Comparison of ENCODE assay signal across 28 mouse cellular contexts in genomic region chr1:181623149-181623680, GRCm38 (mm10). TPM values are rescaled to one million over a fixed set of nuclear protein-coding genes. Genes with fewer than 3 reads are reported as not detected.
DNase-seq lines count a peak whose midpoint lies in the region; ATAC-seq and TF ChIP-seq lines count a peak whose summit lies in the region.
"Had no signal": no experiment of that assay in that cellular context is flagged by ENCODE, and none has a peak within 500 bp of the region (broad histone marks: within the 10 kb centered on the region; RNA-seq: fewer than 3 reads in every experiment).

No protein-coding gene starts in this region.

- no peak overlapping the region for H3K4me2 ChIP-seq in embryonic facial prominence, embryonic 14.5 days (ENCODE audit: low read depth, low read length)
- H3K4me2 ChIP-seq in intestine, postnatal 0 days (replicated peaks; ENCODE audit: low read depth), result no peak overlapping the region
- H3K4me2 ChIP-seq in forebrain, postnatal 0 days (ENCODE audit: low read depth), result no peak overlapping the region
- H3K4me2 ChIP-seq: heart, embryonic 13.5 days; hindbrain, embryonic 12.5 days; limb, embryonic 13.5 days; liver, embryonic 12.5 days; lung, embryonic 14.5 days; neural tube, embryonic 15.5 days had no signal

- no peak for ATAC-seq in embryonic facial prominence, embryonic 14.5 days (ENCODE audit: low read depth)
- peak; percentile 51; the same call in 1 of the 2 replicates for ATAC-seq in intestine, postnatal 0 days
- ATAC-seq in activated CD4-positive, CD25-positive, alpha-beta regulatory T cell, adult 4 months, result no peak
- ATAC-seq in forebrain, postnatal 0 days, result no peak
- ATAC-seq: forebrain, embryonic 16.5 days; liver, embryonic 12.5 days; midbrain, embryonic 16.5 days had no signal

- H3K9ac ChIP-seq in embryonic facial prominence, embryonic 14.5 days (ENCODE audit: low read depth, low read length), result no peak overlapping the region
- H3K9ac ChIP-seq in intestine, postnatal 0 days (ENCODE audit: low read depth, low read length), result no peak overlapping the region
- no peak overlapping the region for H3K9ac ChIP-seq in forebrain, postnatal 0 days
- H3K9ac ChIP-seq: heart, embryonic 13.5 days; hindbrain, embryonic 12.5 days; limb, embryonic 13.5 days; liver, embryonic 12.5 days; lung, embryonic 14.5 days; neural tube, embryonic 15.5 days had no signal

- peak; percentile 41 for DNase-seq in embryonic facial prominence, embryonic 14.5 days (ENCODE audit: low spot score)
- DNase-seq in embryonic facial prominence, embryonic 10.5 days (ENCODE audit: low spot score), result no peak
- peak; percentile 4 for DNase-seq in urinary bladder, postnatal 25 days (ENCODE audit: low spot score)
- no peak for DNase-seq in urinary bladder, postnatal 4 days (ENCODE audit: low spot score in 2 of 2)
- no peak for DNase-seq in forebrain, postnatal 0 days
- DNase-seq: adrenal gland, postnatal 25 days; cerebellum, adult 8-10 months; cerebellum, postnatal 36 days; gastrocnemius, postnatal 14 days; heart, adult 2 months; kidney, postnatal 36 days; lung, embryonic 14.5 days; lung, postnatal 4 days; right cerebral cortex, adult 18-20 months; thymus, adult 2 months; thymus, postnatal 4 days had no signal

- no peaks in the 10 kb centered on the region for H3K36me3 ChIP-seq in embryonic facial prominence, embryonic 14.5 days (ENCODE audit: control insufficient read depth, insufficient read depth, low read length)
- no peaks in the 10 kb centered on the region for H3K36me3 ChIP-seq in embryonic facial prominence, embryonic 10.5 days (replicated peaks)
- no peaks in the 10 kb centered on the region for H3K36me3 ChIP-seq in intestine, postnatal 0 days (ENCODE audit: control insufficient read depth, insufficient read depth)
- H3K36me3 ChIP-seq in forebrain, postnatal 0 days (ENCODE audit: insufficient read depth), result no peaks in the 10 kb centered on the region
- H3K36me3 ChIP-seq: G1E; heart, embryonic 13.5 days; hindbrain, embryonic 12.5 days; limb, embryonic 13.5 days; liver, embryonic 12.5 days; neural tube, embryonic 15.5 days had no signal

- 0 out of 2 replicates have a peak, but pooled peaks cover 2% of the 10 kb centered on the region for H3K4me1 ChIP-seq in embryonic facial prominence, embryonic 14.5 days (ENCODE audit: control insufficient read depth, insufficient read depth, low read length)
- peaks cover 2% of the 10 kb centered on the region; the same call in 1 of the 2 replicates for H3K4me1 ChIP-seq in embryonic facial prominence, embryonic 10.5 days
- H3K4me1 ChIP-seq in intestine, postnatal 0 days (replicated peaks; ENCODE audit: control insufficient read depth, insufficient read depth, low read length), result no peaks in the 10 kb centered on the region
- no peaks in the 10 kb centered on the region for H3K4me1 ChIP-seq in forebrain, postnatal 0 days (ENCODE audit: insufficient read depth)
- H3K4me1 ChIP-seq: hindbrain, embryonic 12.5 days; liver, embryonic 12.5 days; neural tube, embryonic 15.5 days had no signal

- no peak overlapping the region for H3K27ac ChIP-seq in embryonic facial prominence, embryonic 14.5 days (replicated peaks; ENCODE audit: low read depth, low read length)
- no peak overlapping the region for H3K27ac ChIP-seq in embryonic facial prominence, embryonic 10.5 days (replicated peaks)
- no peak overlapping the region for H3K27ac ChIP-seq in intestine, postnatal 0 days (ENCODE audit: low read depth, low read length)
- H3K27ac ChIP-seq in forebrain, postnatal 0 days (ENCODE audit: low read depth, low read length), result no peak overlapping the region
- H3K27ac ChIP-seq: heart, adult 2 months; heart, embryonic 13.5 days; hindbrain, embryonic 12.5 days; limb, embryonic 13.5 days; liver, embryonic 12.5 days; neural tube, embryonic 15.5 days had no signal

- no peak overlapping the region for H3K4me3 ChIP-seq in embryonic facial prominence, embryonic 14.5 days (ENCODE audit: low read depth, low read length)
- no peak overlapping the region for H3K4me3 ChIP-seq in embryonic facial prominence, embryonic 10.5 days
- H3K4me3 ChIP-seq in intestine, postnatal 0 days (ENCODE audit: low read depth, low read length), result no peak overlapping the region
- no peak overlapping the region for H3K4me3 ChIP-seq in forebrain, postnatal 0 days (ENCODE audit: low read depth, low read length)
- H3K4me3 ChIP-seq: heart, adult 2 months; heart, embryonic 13.5 days; hindbrain, embryonic 12.5 days; limb, embryonic 13.5 days; liver, embryonic 12.5 days; myocyte; neural tube, embryonic 15.5 days had no signal

- H3K9me3 ChIP-seq in embryonic facial prominence, embryonic 14.5 days (ENCODE audit: control insufficient read depth, low read length), result no peaks in the 10 kb centered on the region
- no peaks in the 10 kb centered on the region for H3K9me3 ChIP-seq in embryonic facial prominence, embryonic 10.5 days
- H3K9me3 ChIP-seq in intestine, postnatal 0 days (ENCODE audit: control insufficient read depth), result no peaks in the 10 kb centered on the region
- no peaks in the 10 kb centered on the region for H3K9me3 ChIP-seq in forebrain, postnatal 0 days (ENCODE audit: low read length)
- H3K9me3 ChIP-seq: G1E; heart, embryonic 13.5 days; hindbrain, embryonic 12.5 days; limb, embryonic 13.5 days; liver, embryonic 12.5 days; neural tube, embryonic 15.5 days had no signal

- 56% methylated on average over 6 of the region's 6 CpGs for WGBS in embryonic facial prominence, embryonic 14.5 days
- 62% methylated on average over 6 of the region's 6 CpGs for WGBS in embryonic facial prominence, embryonic 10.5 days
- 36% methylated on average over 6 of the region's 6 CpGs for WGBS in intestine, postnatal 0 days
- 50% methylated on average over 6 of the region's 6 CpGs for WGBS in forebrain, postnatal 0 days

- no peak for TF ChIP-seq CTCF in intestine, postnatal 0 days (IDR thresholded peaks at IDR 0.05; ENCODE audit: low read depth)
- TF ChIP-seq CTCF in forebrain, postnatal 0 days (IDR thresholded peaks at IDR 0.05; ENCODE audit: low read depth), result no peak

- no peaks in the 10 kb centered on the region for H3K27me3 ChIP-seq in embryonic facial prominence, embryonic 14.5 days (replicated peaks; ENCODE audit: control insufficient read depth, insufficient read depth, low read length)
- H3K27me3 ChIP-seq in embryonic facial prominence, embryonic 10.5 days (replicated peaks; ENCODE audit: low read depth, poor library complexity, severe bottlenecking), result no peaks in the 10 kb centered on the region
- H3K27me3 ChIP-seq in intestine, postnatal 0 days (replicated peaks; ENCODE audit: control insufficient read depth, insufficient read depth, low read length), result peaks cover 2% of the 10 kb centered on the region; the same call in 1 of the 2 replicates
- H3K27me3 ChIP-seq in forebrain, postnatal 0 days (ENCODE audit: insufficient read depth, low read length), result no peaks in the 10 kb centered on the region
- H3K27me3 ChIP-seq: heart, embryonic 13.5 days; hindbrain, embryonic 12.5 days; liver, embryonic 12.5 days; neural tube, embryonic 15.5 days had no signal

RNA-seq across cellular contexts. Expression of gene Dnah14, which starts 46.9 kb away (rescaled TPM):
- 1.7 and 1.8 TPM in 2 replicates for polyA plus RNA-seq in embryonic facial prominence, embryonic 14.5 days (2014; fragmentation: Nextera tagmentation; extraction: Ambion mirVana)
- 1.7 and 1.8 TPM in 2 replicates for polyA plus RNA-seq in embryonic facial prominence, embryonic 10.5 days (2016; fragmentation: Nextera tagmentation; extraction: Ambion mirVana)
- polyA plus RNA-seq in intestine, postnatal 0 days (2015; fragmentation: Nextera tagmentation; extraction: Ambion mirVana), result 1.1 and 1.2 TPM in 2 replicates
- polyA plus RNA-seq in activated CD4-positive, CD25-positive, alpha-beta regulatory T cell, adult 4 months (2017; shearing (Covaris generic)), result 1 to 10 TPM; 3.2 to 4.8 TPM
- 0.10 and 0.69 TPM in 2 replicates for total RNA-seq in forebrain, postnatal 0 days (2014; rRNA removed)
- 0.24 and 0.68 TPM in 2 replicates for polyA plus RNA-seq in forebrain, postnatal 0 days (2015; fragmentation: Nextera tagmentation; extraction: Ambion mirVana)
- total RNA-seq: heart, adult 2 months; heart, postnatal 25 days had no signal
- polyA plus RNA-seq: G1E; heart, adult 2 months had no signal

Comparison
In these comparisons a context has a peak if more than half of its experiments do, and no peak if none do; other contexts are left out.
1. DNase-seq: peak in embryonic facial prominence, embryonic 14.5 days (single experiment) and urinary bladder, postnatal 25 days (single experiment); none in embryonic facial prominence, embryonic 10.5 days (single experiment), urinary bladder, postnatal 4 days (0 of 2) and forebrain, postnatal 0 days (single experiment).